Mouse (Mus musculus): ENCODE results near the gene Ltf. TPM values are rescaled to one million over a fixed set of nuclear protein-coding genes. Genes with fewer than 3 reads are reported as not detected.
A peak's percentile ranks its signal among the peaks of the same experiment; 100 is the strongest.

Gene Ltf
- polyA plus RNA-seq (2012; rRNA removed), result 8.1 and 20.3 TPM in 2 replicates

DNA sequence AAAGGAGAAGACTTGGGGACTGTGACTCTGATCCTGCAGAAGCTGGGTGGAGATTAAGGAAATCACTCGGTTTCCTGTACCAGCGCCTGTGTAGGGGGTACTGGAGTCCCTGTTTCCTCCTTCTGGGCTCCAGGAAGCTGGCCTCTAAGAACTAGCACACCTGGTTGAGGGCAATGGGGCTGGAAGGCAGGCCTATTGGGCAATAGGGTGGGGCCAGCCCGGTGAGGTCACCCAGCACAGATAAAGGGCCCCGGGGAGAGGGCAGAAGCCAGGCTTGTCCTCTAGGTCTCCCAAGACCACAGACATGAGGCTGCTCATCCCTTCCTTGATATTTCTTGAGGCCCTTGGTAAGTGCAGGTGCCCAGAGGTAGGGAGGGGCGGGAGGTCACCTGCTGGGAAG lies at the start of gene Ltf:
Gene Ltf (plus strand): TSS at position 250 of the 400 bp plus-strand sequence.
- TF ChIP-seq POLR2A (IDR thresholded peaks at IDR 0.05; ENCODE audit: borderline replicate concordance, extremely low read depth, low read depth, low read length), result no peak
- no peak for TF ChIP-seq CTCF (IDR thresholded peaks at IDR 0.05; ENCODE audit: insufficient read depth, low read length)
- Histone ChIP-seq H3K4me3 (replicated peaks; ENCODE audit: extremely low read depth, low read depth, low read length) (no peak within 1 kb of the TSS), H3K4me1 (ENCODE audit: control insufficient read depth, insufficient read depth, low read length) (peaks cover 8% of the 10 kb centered on the region; the same call in 1 of the 2 replicates)
- DNase-seq, result no peak
- 49% methylated on average over 5 of the region's 5 CpGs for WGBS

DNA sequence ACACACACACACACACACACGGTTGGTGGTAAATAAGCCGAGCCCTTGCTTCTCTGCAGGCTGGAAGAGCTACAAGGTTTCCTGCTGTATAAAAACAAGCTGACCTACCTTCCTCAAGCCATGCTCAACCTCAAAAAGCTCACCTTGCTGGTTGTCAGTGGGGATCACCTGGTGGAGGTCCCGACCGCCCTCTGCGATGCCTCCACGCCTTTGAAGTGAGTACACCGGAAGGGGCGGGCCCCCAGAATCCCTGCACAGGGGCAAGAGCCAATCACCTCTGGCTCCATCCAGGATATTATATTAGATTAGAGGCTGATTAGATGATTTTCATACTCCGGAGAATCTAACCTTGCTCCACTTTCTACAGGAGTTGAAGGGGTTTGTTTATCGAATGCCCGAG lies 39.7 kb upstream of the Ltf start:
- 91% methylated on average over 11 of the region's 11 CpGs for WGBS
- H3K4me3 ChIP-seq (replicated peaks; ENCODE audit: extremely low read depth, low read depth, low read length), result no peak overlapping the region
- TF ChIP-seq CTCF (IDR thresholded peaks at IDR 0.05; ENCODE audit: insufficient read depth, low read length), result no peak
- no peak for TF ChIP-seq POLR2A (IDR thresholded peaks at IDR 0.05; ENCODE audit: borderline replicate concordance, extremely low read depth, low read depth, low read length)
- H3K4me1 ChIP-seq (ENCODE audit: control insufficient read depth, insufficient read depth, low read length), result no peaks in the 10 kb centered on the region
- no peak for DNase-seq

DNA sequence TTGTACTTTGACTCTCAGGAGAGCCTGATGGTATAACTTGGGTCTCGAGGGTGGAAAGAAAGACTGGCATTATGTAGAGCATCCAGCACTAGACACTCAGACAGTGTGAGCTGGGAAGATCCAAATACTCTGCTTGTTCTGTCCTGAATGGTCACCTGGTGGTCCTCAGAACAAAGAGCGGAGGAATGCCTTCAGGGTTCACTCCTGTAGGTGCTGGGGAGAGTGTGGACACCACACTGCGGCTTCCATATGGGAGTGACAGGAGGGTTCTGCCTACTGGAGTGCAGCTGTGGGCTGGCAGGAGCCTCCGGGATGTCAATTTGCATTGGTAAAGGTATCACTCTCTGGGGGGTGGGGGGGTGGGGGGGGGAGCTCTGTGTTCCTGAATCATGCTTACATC lies 36.7 kb upstream of the Ltf start:
- no peak overlapping the region for H3K4me3 ChIP-seq (replicated peaks; ENCODE audit: extremely low read depth, low read depth, low read length)
- DNase-seq, result no peak
- 0 out of 2 replicates have a peak, but pooled peaks cover 2% of the 10 kb centered on the region for H3K4me1 ChIP-seq (ENCODE audit: control insufficient read depth, insufficient read depth, low read length)
- no peak for TF ChIP-seq POLR2A (IDR thresholded peaks at IDR 0.05; ENCODE audit: borderline replicate concordance, extremely low read depth, low read depth, low read length)
- TF ChIP-seq CTCF (IDR thresholded peaks at IDR 0.05; ENCODE audit: insufficient read depth, low read length), result no peak
- 66% methylated on average over 4 of the region's 4 CpGs for WGBS

GRCm38 (mm10) chr9:110984096-110984495 lies 35.0 kb upstream of the Ltf start:
- H3K4me1 ChIP-seq (ENCODE audit: control insufficient read depth, insufficient read depth, low read length), result 0 out of 2 replicates have a peak, but pooled peaks cover 2% of the 10 kb centered on the region
- WGBS, result 90% methylated on average over 9 of the region's 9 CpGs
- DNase-seq, result no peak
- no peak overlapping the region for H3K4me3 ChIP-seq (replicated peaks; ENCODE audit: extremely low read depth, low read depth, low read length)
- TF ChIP-seq CTCF (IDR thresholded peaks at IDR 0.05; ENCODE audit: insufficient read depth, low read length), result no peak
- no peak for TF ChIP-seq POLR2A (IDR thresholded peaks at IDR 0.05; ENCODE audit: borderline replicate concordance, extremely low read depth, low read depth, low read length)

DNA sequence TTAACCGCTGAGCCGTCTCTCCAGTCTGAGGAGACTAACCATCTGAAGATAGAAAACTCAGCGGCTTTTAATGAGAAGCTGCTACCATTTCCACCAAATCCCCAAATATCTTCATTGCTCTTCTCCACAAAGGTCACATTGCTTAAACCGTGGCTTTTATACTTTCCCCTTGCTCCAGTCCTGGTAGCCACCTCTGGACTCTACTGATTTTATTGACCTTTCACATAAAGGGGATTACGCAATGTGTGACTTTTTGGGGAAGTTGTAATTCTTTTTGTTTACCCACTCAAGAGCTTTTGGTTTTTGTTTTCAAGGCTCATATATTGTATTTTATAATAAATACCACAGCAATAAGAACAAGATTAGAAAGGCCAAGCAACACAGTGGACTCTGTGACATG lies 33.5 kb upstream of the Ltf start:
- TF ChIP-seq POLR2A (IDR thresholded peaks at IDR 0.05; ENCODE audit: borderline replicate concordance, extremely low read depth, low read depth, low read length) (no peak), CTCF (IDR thresholded peaks at IDR 0.05; ENCODE audit: insufficient read depth, low read length) (no peak)
- Histone ChIP-seq H3K4me3 (replicated peaks; ENCODE audit: extremely low read depth, low read depth, low read length) (no peak overlapping the region), H3K4me1 (ENCODE audit: control insufficient read depth, insufficient read depth, low read length) (0 out of 2 replicates have a peak, but pooled peaks cover 2% of the 10 kb centered on the region)
- no peak for DNase-seq
- WGBS, result 96% methylated on average over 5 of the region's 5 CpGs

GRCm38 (mm10) chr9:110985951-110986350 lies 33.1 kb upstream of the Ltf start:
- TF ChIP-seq POLR2A (IDR thresholded peaks at IDR 0.05; ENCODE audit: borderline replicate concordance, extremely low read depth, low read depth, low read length) (no peak), CTCF (IDR thresholded peaks at IDR 0.05; ENCODE audit: insufficient read depth, low read length) (no peak)
- 71% methylated on average over 8 of the region's 8 CpGs for WGBS
- Histone ChIP-seq H3K4me3 (replicated peaks; ENCODE audit: extremely low read depth, low read depth, low read length) (no peak overlapping the region), H3K4me1 (ENCODE audit: control insufficient read depth, insufficient read depth, low read length) (0 out of 2 replicates have a peak, but pooled peaks cover 2% of the 10 kb centered on the region)
- no peak for DNase-seq

GRCm38 (mm10) chr9:110987331-110987730 lies 31.7 kb upstream of the Ltf start:
- no peak for DNase-seq
- no peak for TF ChIP-seq CTCF (IDR thresholded peaks at IDR 0.05; ENCODE audit: insufficient read depth, low read length)
- no peak for TF ChIP-seq POLR2A (IDR thresholded peaks at IDR 0.05; ENCODE audit: borderline replicate concordance, extremely low read depth, low read depth, low read length)

GRCm38 (mm10) chr9:110988078-110988477 lies 31.0 kb upstream of the Ltf start:
- H3K4me3 ChIP-seq (replicated peaks; ENCODE audit: extremely low read depth, low read depth, low read length), result no peak overlapping the region

More at GRCm38 (mm10) chr9:110987331-110987730, 31.7 kb upstream of the Ltf start:
- Histone ChIP-seq H3K4me1 (ENCODE audit: control insufficient read depth, insufficient read depth, low read length) (0 out of 2 replicates have a peak, but pooled peaks cover 2% of the 10 kb centered on the region), H3K4me3 (replicated peaks; ENCODE audit: extremely low read depth, low read depth, low read length) (no peak overlapping the region)
- 71% methylated on average over 4 of the region's 4 CpGs for WGBS

DNA sequence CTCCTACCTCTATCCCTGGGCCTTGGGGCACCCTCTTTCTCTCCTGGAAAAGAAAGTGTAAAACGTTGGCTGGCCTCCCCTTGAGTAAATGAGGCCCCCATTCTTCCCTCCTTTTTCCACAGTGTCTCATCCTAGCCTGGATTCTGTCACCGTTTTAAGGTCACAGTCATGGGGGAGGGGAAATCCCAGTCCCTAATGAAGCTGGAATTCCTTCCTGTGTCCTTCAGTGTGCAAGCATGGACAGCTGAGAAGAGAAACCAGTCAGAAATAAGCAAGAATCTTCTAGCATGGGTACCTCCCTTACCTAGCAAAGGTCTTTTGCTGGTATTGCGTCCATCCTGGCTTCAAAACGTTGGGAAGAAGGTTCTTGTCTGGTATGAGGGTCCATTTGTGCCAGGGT lies 29.9 kb upstream of the Ltf start:
- 48% methylated on average over 4 of the region's 4 CpGs for WGBS
- H3K4me3 ChIP-seq (replicated peaks; ENCODE audit: extremely low read depth, low read depth, low read length), result peak overlapping the region; percentile 41
- DNase-seq, result no peak
- no peak for TF ChIP-seq POLR2A (IDR thresholded peaks at IDR 0.05; ENCODE audit: borderline replicate concordance, extremely low read depth, low read depth, low read length)
- TF ChIP-seq CTCF (IDR thresholded peaks at IDR 0.05; ENCODE audit: insufficient read depth, low read length), result no peak
- 0 out of 2 replicates have a peak, but pooled peaks cover 2% of the 10 kb centered on the region for H3K4me1 ChIP-seq (ENCODE audit: control insufficient read depth, insufficient read depth, low read length)

More at GRCm38 (mm10) chr9:110988078-110988477, 31.0 kb upstream of the Ltf start:
- H3K4me1 ChIP-seq (ENCODE audit: control insufficient read depth, insufficient read depth, low read length), result 0 out of 2 replicates have a peak, but pooled peaks cover 2% of the 10 kb centered on the region
- DNase-seq, result no peak
- TF ChIP-seq CTCF (IDR thresholded peaks at IDR 0.05; ENCODE audit: insufficient read depth, low read length) (no peak), POLR2A (IDR thresholded peaks at IDR 0.05; ENCODE audit: borderline replicate concordance, extremely low read depth, low read depth, low read length) (no peak)
- WGBS, result 83% methylated on average over 3 of the region's 3 CpGs

DNA sequence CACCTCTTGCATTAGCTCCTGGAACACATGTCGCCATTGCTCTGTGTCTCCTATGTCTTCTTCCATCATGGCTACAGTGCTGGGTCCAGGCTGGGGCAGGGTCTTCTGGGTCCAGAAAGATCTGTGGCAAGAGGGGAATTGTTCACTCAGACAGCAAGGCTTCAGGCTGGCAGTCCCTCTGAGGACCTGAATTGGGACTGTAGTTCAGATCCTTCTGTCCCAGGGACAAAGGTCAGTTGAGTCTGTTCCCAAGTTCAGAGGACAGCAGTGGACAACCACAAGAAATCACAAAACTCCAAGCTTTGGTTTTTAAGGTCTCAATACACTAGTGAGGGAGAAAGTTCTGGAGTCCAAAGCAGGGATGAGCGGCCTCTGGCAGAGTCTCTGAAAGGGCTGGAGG lies 29.5 kb upstream of the Ltf start:
- H3K4me1 ChIP-seq (ENCODE audit: control insufficient read depth, insufficient read depth, low read length), result 0 out of 2 replicates have a peak, but pooled peaks cover 2% of the 10 kb centered on the region
- WGBS, result 89% methylated on average over 2 of the region's 2 CpGs
- DNase-seq, result no peak
- peak overlapping the region; percentile 58 for H3K4me3 ChIP-seq (replicated peaks; ENCODE audit: extremely low read depth, low read depth, low read length)
- TF ChIP-seq CTCF (IDR thresholded peaks at IDR 0.05; ENCODE audit: insufficient read depth, low read length) (no peak), POLR2A (IDR thresholded peaks at IDR 0.05; ENCODE audit: borderline replicate concordance, extremely low read depth, low read depth, low read length) (no peak)

Data from lung, adult 2 months (tissue).